Mouse (Mus musculus) layer of hippocampus, postnatal 14 days (tissue): Measurements from ENCODE around the gene Smr3a. TPM values are rescaled to one million over a fixed set of nuclear protein-coding genes. Genes with fewer than 3 reads are reported as not detected.

Experiments
- DNase-seq, 2 experiments: peaks; one replicate each; pipeline ENCODE4 v3.0.0; 2021 to 2022; ENCODE audit warnings: low spot score in 2 of 2, mixed read lengths in 1 of 2
- long read RNA-seq, 2 experiments: library from polyadenylated mRNA; stranded (forward); transcript quantifications; one replicate each; pipeline ENCODE4 v2.0.0; 2021
- total RNA-seq, 2 experiments: library from RNA; stranded (reverse); gene quantifications; 2 replicates each; pipeline ENCODE4 v1.2.3; 2021

Gene Smr3a
- not detected for total RNA-seq
- long read RNA-seq, experiment 1: 0 reads
- long read RNA-seq, experiment 2: 0 reads

- no peak for DNase-seq
These were observed at the start of gene Smr3a for GRCm38 (mm10) chr5:88002249-88002648. Gene Smr3a, plus strand, starts transcription at chr5:88002549.

DNA sequence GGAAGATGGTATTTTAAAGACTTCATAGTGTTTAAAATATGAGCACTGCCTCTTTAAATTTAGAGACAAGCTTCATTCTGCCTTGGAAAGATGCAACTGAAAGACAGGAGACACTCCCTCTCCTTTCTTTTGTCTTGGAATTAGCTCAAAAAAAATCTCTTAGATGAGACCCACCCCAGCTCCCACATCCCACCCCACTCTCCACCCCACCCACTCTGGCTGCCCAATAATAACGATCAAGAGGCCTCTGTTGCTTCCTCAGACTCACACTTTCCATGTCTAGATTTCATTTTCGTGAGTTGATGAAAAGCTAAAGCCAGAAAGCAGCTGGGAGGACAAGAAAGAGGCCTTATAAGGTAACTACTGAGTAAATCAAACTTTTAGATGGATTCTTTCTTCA lies 33.1 kb upstream of the Smr3a start, which contains the start of the genes 2310003L06Rik and Gm28434:
2310003L06Rik (plus strand) TSS at position 259 of the 400 bp plus-strand sequence.
Gm28434 (plus strand) TSS at position 317 of the 400 bp plus-strand sequence.
- DNase-seq: no peak

- no peak for DNase-seq
These were observed 23.2 kb upstream of the Smr3a start, which contains the start of gene Cabs1 for GRCm38 (mm10) chr5:87979139-87979538. Gene Cabs1, plus strand, starts transcription at chr5:87979439.

GRCm38 (mm10) chr5:87982468-87983214 lies 19.7 kb upstream of the Smr3a start:
- DNase-seq: no peak

GRCm38 (mm10) chr5:88005241-88005640 lies 2.9 kb downstream of the Smr3a start:
- DNase-seq: no peak

Other genes with a start within 250 kb of the Smr3a start
- not detected for gene Csn1s2a, start 228.0 kb upstream of the Smr3a start, total RNA-seq
- not detected for gene Csn1s2b, start 194.5 kb upstream of the Smr3a start, total RNA-seq
- not detected for gene Prr27, start 176.9 kb upstream of the Smr3a start, total RNA-seq
- gene Odam, start 117.5 kb upstream of the Smr3a start, total RNA-seq: not detected
- gene Csn3, start 77.0 kb upstream of the Smr3a start, total RNA-seq: not detected
- not detected for gene 2310003L06Rik, start 33.1 kb upstream of the Smr3a start, total RNA-seq
- not detected for gene Gm28434, start 33.0 kb upstream of the Smr3a start, total RNA-seq
- not detected for gene Cabs1, start 23.1 kb upstream of the Smr3a start, total RNA-seq
- not detected for gene Smr2, start 84.0 kb downstream of the Smr3a start, total RNA-seq
- not detected for gene Gm11116, start 109.0 kb downstream of the Smr3a start, total RNA-seq
- not detected for gene Gm11115, start 151.6 kb downstream of the Smr3a start, total RNA-seq